1 mouse cellular context compared by ENCODE assay signal in the genomic region with DNA sequence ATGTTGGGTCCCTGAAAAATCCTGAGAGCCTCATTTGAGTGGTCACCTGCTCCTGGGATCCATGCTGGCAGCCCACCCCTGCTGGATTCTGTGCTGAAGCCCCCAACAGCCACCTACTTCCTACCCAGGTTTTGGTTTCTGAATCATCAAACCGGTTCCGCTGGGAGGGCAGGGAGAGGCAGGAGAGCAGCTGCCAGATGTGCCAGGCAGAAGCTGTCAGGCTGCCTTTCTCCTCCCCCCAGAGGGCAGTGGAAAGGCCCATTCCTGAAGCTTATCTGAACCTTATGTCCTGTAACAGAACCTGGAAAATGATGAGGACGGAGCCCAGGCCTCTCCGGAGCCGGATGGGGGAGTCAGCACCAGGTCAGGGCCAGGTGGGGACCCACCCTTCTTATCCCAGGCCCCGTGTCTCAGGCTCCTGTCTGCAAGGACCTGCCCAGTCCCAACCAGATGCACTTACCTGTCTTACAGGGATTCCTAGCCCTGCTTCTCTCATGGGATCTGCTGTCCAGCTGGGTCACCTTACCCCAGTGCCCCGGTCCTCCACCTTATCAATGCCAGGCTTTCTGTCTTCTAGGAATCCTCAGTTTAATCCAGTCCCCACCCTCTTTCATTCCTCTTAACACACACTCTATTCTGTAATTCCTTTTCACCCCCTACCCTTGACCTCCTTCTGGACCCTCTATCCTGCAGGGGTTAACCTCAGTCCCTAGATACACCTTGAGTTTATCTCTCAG.
TF ChIP-seq lines count a peak whose summit lies in the region.

No protein-coding gene starts in this region.

TF ChIP-seq in CH12.LX, 34 proteins besides CTCF, POLR2A, EP300 and RAD21:
- no peak for TF ChIP-seq IRF4 (IDR thresholded peaks at IDR 0.05; ENCODE audit: low read depth, low read length)
- no peak for TF ChIP-seq MAFK (IDR thresholded peaks at IDR 0.05; ENCODE audit: insufficient replicate concordance, low read length)
- no peak for TF ChIP-seq TBP (conservative IDR thresholded peaks at IDR 0.05; ENCODE audit: low read depth, low read length)
- no peak for TF ChIP-seq ZMIZ1 (IDR thresholded peaks at IDR 0.05; ENCODE audit: low read depth, low read length)
- no peak for TF ChIP-seq ZNF384 (IDR thresholded peaks at IDR 0.05; ENCODE audit: low read depth, low read length)
